Mouse (Mus musculus): ENCODE measurements around the gene Slc24a5.
"Not testable (repeated sequence)": the region's sequence is repeated elsewhere in the genome, so short reads cannot be mapped to it uniquely, and the experiment has no call there.

Gene Slc24a5

GRCm38 (mm10) chr2:125067894-125068293 is at the start of gene Slc24a5:
Gene Slc24a5 (plus strand): TSS chr2:125068124.
- in situ Hi-C loops (cut with MboI, MseI): no loop called here

- in situ Hi-C loops (cut with MboI, MseI): no loop called here
Observed at GRCm38 (mm10) chr2:125024386-125024785, 43.5 kb upstream of the Slc24a5 start.

DNA sequence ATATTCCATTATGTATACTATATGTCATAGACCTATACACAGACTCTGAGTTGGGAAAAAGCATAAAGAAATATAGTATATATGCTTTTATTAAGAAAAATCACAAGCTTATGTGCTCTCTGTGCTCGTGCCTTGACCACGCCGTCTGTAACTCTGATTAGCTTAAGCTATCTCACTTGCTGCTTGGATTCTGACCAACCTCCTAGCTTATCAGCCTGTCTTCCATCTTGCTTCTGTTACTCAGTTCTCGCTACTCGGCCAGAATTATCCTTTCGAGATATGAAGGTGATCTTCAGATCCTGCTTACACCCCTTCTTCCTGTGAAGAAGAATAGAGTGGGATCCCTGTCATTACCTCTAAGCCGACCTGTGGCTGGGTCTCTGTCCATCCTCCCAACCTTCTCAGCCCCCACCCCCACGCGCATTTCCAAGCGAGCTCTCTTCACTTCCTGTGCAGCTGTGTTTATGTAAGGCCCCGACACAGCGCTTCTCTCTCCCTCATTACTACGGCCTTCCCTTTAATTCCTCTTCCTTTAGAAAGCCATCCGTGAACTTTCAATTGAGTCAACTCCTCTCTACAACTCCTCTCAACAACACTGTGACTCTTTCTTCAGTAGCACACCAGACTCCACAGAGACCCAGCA is 41.4 kb upstream of the Slc24a5 start:
- in situ Hi-C loops (cut with MboI, MseI): no loop called here

- in situ Hi-C loops (cut with MboI, MseI): no loop called here
Observed at GRCm38 (mm10) chr2:125030591-125030990, 37.3 kb upstream of the Slc24a5 start.

- in situ Hi-C loops (cut with MboI, MseI): no loop called here
Observed at GRCm38 (mm10) chr2:125031111-125031510, 36.8 kb upstream of the Slc24a5 start.

- in situ Hi-C loops (cut with MboI, MseI): no loop called here
Observed at GRCm38 (mm10) chr2:125031562-125032257, 36.2 kb upstream of the Slc24a5 start.

DNA sequence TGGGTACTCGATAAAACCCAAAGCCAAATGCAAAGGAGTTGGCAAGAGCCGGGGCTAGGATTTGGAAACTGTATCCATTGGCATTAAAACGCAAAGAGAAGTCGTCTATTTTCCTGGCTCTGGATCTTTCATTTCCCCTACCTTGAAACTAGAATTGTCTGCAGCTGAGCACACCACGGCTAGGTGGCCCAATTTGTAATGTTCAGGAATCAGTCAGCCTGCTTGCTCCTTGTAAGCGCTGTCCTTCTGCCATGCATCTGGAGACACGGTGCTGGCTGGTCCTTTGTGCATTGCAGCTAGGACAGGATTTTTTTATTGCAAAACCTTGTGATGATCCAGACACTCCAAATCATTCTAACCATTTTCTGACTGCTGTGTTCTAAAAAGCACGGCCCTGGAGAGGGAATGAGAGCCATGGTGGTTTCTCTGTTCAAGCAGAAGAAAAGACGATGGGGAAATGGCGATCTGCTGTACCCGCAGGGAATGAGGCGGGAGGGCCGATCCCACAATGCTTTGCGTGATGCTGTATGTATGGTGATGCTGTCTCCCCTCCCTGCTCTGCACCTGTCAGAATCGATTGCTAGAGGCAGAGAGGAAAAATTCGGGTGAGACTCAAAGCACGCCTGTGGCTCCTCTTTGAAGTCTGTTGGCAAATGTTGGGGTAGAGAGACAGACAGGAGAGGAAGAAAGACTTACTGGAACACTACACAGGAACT is 35.5 kb upstream of the Slc24a5 start:
- in situ Hi-C loops (cut with MboI, MseI): no loop called here

GRCm38 (mm10) chr2:125033042-125033743 is 34.7 kb upstream of the Slc24a5 start:
- in situ Hi-C loops (cut with MboI, MseI): no loop called here

DNA sequence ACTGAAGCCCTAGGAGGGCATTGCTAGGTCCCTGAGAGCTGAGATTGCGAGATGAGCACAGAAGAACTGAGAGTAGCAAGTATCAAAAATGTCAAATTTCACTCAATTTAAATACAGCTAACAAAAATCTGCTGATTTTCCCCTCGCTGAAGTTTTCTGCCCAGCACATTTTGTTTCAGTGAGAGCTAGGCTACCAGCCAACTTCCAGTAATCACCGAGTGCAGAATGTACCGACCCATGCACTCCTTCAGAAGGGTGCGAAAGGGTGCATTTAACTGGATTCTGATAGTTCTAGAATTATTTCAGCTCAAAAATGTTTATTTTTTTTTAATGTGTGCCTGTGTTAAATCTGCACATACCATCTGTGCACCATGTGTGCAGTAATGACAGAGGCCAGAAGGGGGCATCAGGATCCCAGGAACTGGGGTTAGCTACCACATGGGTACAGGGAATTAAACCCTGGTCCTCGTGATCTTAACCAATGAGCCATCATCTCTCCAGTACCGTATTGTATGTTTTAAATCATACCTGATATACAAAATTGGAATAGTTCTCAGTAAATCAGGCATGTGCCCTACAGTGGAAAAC is 12.5 kb upstream of the Slc24a5 start:
- in situ Hi-C loops (cut with MboI, MseI): loop anchor here in 1 of 2 experiments (5.0 kb wide), 1 partner anchor 122 kb away; no protein-coding TSS in a partner anchor

GRCm38 (mm10) chr2:125057250-125057815 is 10.6 kb upstream of the Slc24a5 start:
- in situ Hi-C loops (cut with MboI, MseI): loop anchor here in 1 of 2 experiments (5.0 kb wide), 1 partner anchor 120 kb away; no protein-coding TSS in a partner anchor

- in situ Hi-C loops (cut with MboI, MseI): no loop called here
Observed at GRCm38 (mm10) chr2:125061451-125061850, 6.5 kb upstream of the Slc24a5 start.

DNA sequence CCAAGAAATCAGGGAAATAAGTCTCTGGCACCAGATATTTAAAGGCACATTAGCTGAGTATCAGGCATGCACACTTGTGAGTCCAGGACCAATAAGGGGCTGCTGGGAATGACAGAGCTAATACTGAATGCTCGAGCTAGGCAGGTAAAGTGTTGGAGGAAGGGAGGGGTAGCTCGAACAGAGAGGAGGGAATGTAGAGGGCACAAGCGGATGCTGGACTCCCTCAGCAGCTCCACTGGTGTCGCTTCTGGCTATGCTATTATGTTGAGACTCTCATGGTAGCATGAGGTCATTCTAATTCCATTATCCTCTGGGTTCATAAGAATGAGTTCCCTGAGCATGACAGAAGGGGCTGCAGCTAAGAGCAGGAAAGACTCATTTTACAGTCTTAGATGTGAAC is 5.0 kb upstream of the Slc24a5 start:
- in situ Hi-C loops (cut with MboI, MseI): no loop called here

GRCm38 (mm10) chr2:125067373-125067772 is 551 bp upstream of the Slc24a5 start:
- in situ Hi-C loops (cut with MboI, MseI): no loop called here

DNA sequence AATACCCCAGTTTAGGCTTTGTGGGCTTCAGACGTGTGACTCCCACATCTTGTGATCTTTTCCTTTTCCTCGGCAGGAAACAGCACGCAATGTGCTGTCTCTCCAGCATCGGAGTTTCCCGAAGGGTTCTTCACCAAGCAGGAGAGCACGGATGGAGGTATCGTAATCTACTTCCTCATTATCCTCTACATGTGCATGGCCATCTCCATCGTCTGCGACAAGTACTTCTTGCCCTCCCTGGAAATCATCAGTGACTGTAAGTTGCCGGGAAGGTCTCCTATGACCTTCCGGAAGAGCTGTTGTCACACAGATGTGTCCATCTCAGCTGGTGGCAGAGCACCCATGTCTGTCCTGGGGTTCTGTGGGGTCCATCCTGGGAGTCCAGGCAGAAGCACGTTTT is 772 bp downstream of the Slc24a5 start:
- in situ Hi-C loops (cut with MboI, MseI): no loop called here

GRCm38 (mm10) chr2:125073056-125073780 is 5.3 kb downstream of the Slc24a5 start:
- in situ Hi-C loops (cut with MboI, MseI): no loop called here

- in situ Hi-C loops (cut with MboI, MseI): loop anchor here in 1 of 2 experiments (10.0 kb wide), 1 partner anchor 491 kb away; no protein-coding TSS in a partner anchor
Observed at GRCm38 (mm10) chr2:125083879-125084278, 16.0 kb downstream of the Slc24a5 start.

GRCm38 (mm10) chr2:125088757-125089156 is 20.8 kb downstream of the Slc24a5 start:
- in situ Hi-C loops (cut with MboI, MseI): loop anchor here in 1 of 2 experiments (10.0 kb wide), 1 partner anchor 486 kb away; no protein-coding TSS in a partner anchor

DNA sequence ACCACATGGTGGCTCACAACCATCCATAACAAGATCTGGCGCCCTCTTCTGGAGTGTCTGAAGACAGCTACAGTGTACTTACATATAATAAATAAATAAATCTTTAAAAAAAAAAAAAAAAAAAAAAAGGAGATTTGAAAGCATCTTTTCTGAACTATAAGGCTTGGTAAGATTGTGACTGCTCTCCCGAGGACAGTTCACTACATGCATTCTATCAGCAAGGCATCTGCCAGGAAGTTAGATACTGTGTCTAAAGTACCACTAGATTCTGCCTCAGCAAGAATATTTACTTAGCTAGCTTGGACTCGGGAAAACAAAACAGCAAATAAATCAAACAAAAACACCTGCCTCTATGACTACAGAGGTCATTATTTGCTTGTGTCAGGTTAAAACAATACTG is 24.2 kb downstream of the Slc24a5 start:
- in situ Hi-C loops (cut with MboI, MseI): not testable (repeated sequence)

DNA sequence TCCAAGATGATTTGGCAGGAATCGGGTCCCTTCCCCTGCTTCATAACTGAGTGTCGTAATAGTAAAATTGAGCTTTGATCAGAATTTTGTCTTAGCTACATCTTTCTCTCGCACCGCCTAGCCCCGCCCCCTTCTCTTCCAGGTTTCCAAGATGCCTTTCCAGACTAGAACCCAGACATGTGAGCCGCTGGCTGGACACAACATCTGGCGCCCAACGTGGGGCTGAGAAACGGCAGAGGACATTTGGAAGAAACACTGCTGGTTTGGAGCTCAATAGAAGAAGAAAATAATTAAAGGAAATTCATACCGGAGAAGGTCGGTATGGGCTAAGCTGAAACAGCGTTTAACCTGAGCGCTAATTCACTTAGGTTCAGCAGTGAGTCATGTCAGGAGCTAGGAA is 36.6 kb downstream of the Slc24a5 start:
- in situ Hi-C loops (cut with MboI, MseI): loop anchor here in 1 of 2 experiments (25.0 kb wide), 1 partner anchor 1858 kb away; no protein-coding TSS in a partner anchor

DNA sequence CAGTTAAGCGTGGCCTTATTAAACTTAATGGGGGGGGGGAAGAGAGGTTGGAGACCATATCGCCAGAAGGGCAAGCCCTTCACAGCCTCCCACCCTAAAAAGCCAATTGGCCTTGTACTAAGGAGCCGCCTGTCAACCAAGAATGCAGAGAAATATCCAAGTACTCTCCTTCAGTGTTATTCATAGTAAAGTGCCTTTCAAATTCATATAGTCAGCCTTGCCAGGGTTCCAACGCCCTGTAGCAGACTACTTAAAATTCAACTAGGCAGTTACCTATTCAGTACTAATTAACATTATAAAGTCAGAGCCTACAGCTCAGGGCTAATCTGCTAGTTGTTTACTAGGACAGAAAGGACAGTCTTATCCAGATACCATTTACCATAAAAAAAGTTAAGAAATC is 38.6 kb downstream of the Slc24a5 start:
- in situ Hi-C loops (cut with MboI, MseI): loop anchor here in 1 of 2 experiments (25.0 kb wide), 1 partner anchor 1856 kb away; no protein-coding TSS in a partner anchor

Measured in T-helper 17 cell (primary cell).